Mouse (Mus musculus): ENCODE results near the gene Apex1. TPM values are rescaled to one million over a fixed set of nuclear protein-coding genes. Genes with fewer than 3 reads are reported as not detected.
A peak's percentile ranks its signal among the peaks of the same experiment; 100 is the strongest.

Apex1 gene
- polyA plus RNA-seq, 1 experiment from 2014 or later = 126 TPM

- no peak for ATAC-seq (replicated peaks; ENCODE audit: extremely low read depth, insufficient read depth, low FRiP score)
- H3K4me1 ChIP-seq (ENCODE audit: control insufficient read depth, insufficient read depth, low read length) = peaks cover 8% of the 10 kb centered on the region
- H3K27me3 ChIP-seq (ENCODE audit: control insufficient read depth, insufficient read depth, low read length) = no peaks in the 10 kb centered on the region
- H3K9me3 ChIP-seq (replicated peaks; ENCODE audit: control insufficient read depth, low read length) = no peaks in the 10 kb centered on the region
- no peak overlapping the region for H3K4me2 ChIP-seq (ENCODE audit: low read depth, low read length)
- no peak overlapping the region for H3K27ac ChIP-seq (ENCODE audit: low read length)
- no peaks in the 10 kb centered on the region for H3K36me3 ChIP-seq (ENCODE audit: control insufficient read depth, insufficient read depth)
- no peak overlapping the region for H3K4me3 ChIP-seq (ENCODE audit: low read length)
- no peak overlapping the region for H3K9ac ChIP-seq (ENCODE audit: low read length)
- 39% methylated on average over 4 of the region's 4 CpGs for WGBS
These were observed 48.9 kb downstream of the Apex1 start for GRCm38 (mm10) chr14:50973700-50974099.

GRCm38 (mm10) chr14:50975001-50975400 is 50.2 kb downstream of the Apex1 start:
- Histone ChIP-seq H3K9ac (ENCODE audit: low read length) (no peak overlapping the region), H3K4me1 (ENCODE audit: control insufficient read depth, insufficient read depth, low read length) (peaks cover 4% of the 10 kb centered on the region), H3K4me3 (ENCODE audit: low read length) (no peak overlapping the region), H3K9me3 (replicated peaks; ENCODE audit: control insufficient read depth, low read length) (no peaks in the 10 kb centered on the region), H3K36me3 (ENCODE audit: control insufficient read depth, insufficient read depth) (no peaks in the 10 kb centered on the region), H3K4me2 (ENCODE audit: low read depth, low read length) (no peak overlapping the region), H3K27ac (ENCODE audit: low read length) (no peak overlapping the region), H3K27me3 (ENCODE audit: control insufficient read depth, insufficient read depth, low read length) (no peaks in the 10 kb centered on the region)
- 46% methylated on average over 5 of the region's 5 CpGs for WGBS
- ATAC-seq (replicated peaks; ENCODE audit: extremely low read depth, insufficient read depth, low FRiP score) = no peak

GRCm38 (mm10) chr14:50976674-50977073 is 51.9 kb downstream of the Apex1 start:
- H3K27ac ChIP-seq (ENCODE audit: low read length) = 0 out of 2 replicates have a peak overlapping the region, but pooled peaks have one; percentile 5
- H3K4me1 ChIP-seq (ENCODE audit: control insufficient read depth, insufficient read depth, low read length) = peaks cover 5% of the 10 kb centered on the region; the same call in 1 of the 2 replicates
- H3K36me3 ChIP-seq (ENCODE audit: control insufficient read depth, insufficient read depth) = no peaks in the 10 kb centered on the region
- ATAC-seq (replicated peaks; ENCODE audit: extremely low read depth, insufficient read depth, low FRiP score) = no peak; the same call in 1 of the 2 replicates
- WGBS = 25% methylated on average over 9 of the region's 9 CpGs
- no peak overlapping the region for H3K4me3 ChIP-seq (ENCODE audit: low read length)
- 0 out of 2 replicates have a peak overlapping the region, but pooled peaks have one; percentile 12 for H3K9ac ChIP-seq (ENCODE audit: low read length)
- H3K9me3 ChIP-seq (replicated peaks; ENCODE audit: control insufficient read depth, low read length) = no peaks in the 10 kb centered on the region
- H3K4me2 ChIP-seq (ENCODE audit: low read depth, low read length) = peak overlapping the region; percentile 27; the same call in 1 of the 2 replicates
- no peaks in the 10 kb centered on the region for H3K27me3 ChIP-seq (ENCODE audit: control insufficient read depth, insufficient read depth, low read length)

Other genes starting within 250 kb of the Apex1 start
- not detected in 2 replicates for gene Olfr747, start 231.8 kb upstream of the Apex1 start, polyA plus RNA-seq (2015; fragmentation: Nextera tagmentation; extraction: Ambion mirVana)
- gene Olfr748, start 217.6 kb upstream of the Apex1 start, polyA plus RNA-seq (2015; fragmentation: Nextera tagmentation; extraction: Ambion mirVana) = not detected in 2 replicates
- gene Olfr749, start 179.9 kb upstream of the Apex1 start, polyA plus RNA-seq (2015; fragmentation: Nextera tagmentation; extraction: Ambion mirVana) = not detected in 2 replicates
- 46.1 and 48.8 TPM in 2 replicates for gene Ttc5, start 139.4 kb upstream of the Apex1 start, polyA plus RNA-seq (2015; fragmentation: Nextera tagmentation; extraction: Ambion mirVana)
- gene Ccnb1ip1, start 117.2 kb upstream of the Apex1 start, polyA plus RNA-seq (2015; fragmentation: Nextera tagmentation; extraction: Ambion mirVana) = not detected in 2 replicates
- 39.3 and 40.4 TPM in 2 replicates for gene Parp2, start 117.1 kb upstream of the Apex1 start, polyA plus RNA-seq (2015; fragmentation: Nextera tagmentation; extraction: Ambion mirVana)
- gene Tep1, start 54.4 kb upstream of the Apex1 start, polyA plus RNA-seq (2015; fragmentation: Nextera tagmentation; extraction: Ambion mirVana) = 5.1 and 5.6 TPM in 2 replicates
- 0.12 and 0.16 TPM in 2 replicates for gene Klhl33, start 27.5 kb upstream of the Apex1 start, polyA plus RNA-seq (2015; fragmentation: Nextera tagmentation; extraction: Ambion mirVana)
- 134 and 141 TPM in 2 replicates for gene Osgep, start 75 bp upstream of the Apex1 start, polyA plus RNA-seq (2015; fragmentation: Nextera tagmentation; extraction: Ambion mirVana)
- gene Pip4p1, start 5.9 kb downstream of the Apex1 start, polyA plus RNA-seq (2015; fragmentation: Nextera tagmentation; extraction: Ambion mirVana) = 32.5 and 37.9 TPM in 2 replicates
- 32.0 and 36.9 TPM in 2 replicates for gene Pnp, start 6.1 kb downstream of the Apex1 start, polyA plus RNA-seq (2015; fragmentation: Nextera tagmentation; extraction: Ambion mirVana)
- not detected in 2 replicates for gene Gm49342, start 19.5 kb downstream of the Apex1 start, polyA plus RNA-seq (2015; fragmentation: Nextera tagmentation; extraction: Ambion mirVana)
- gene Pnp2, start 31.0 kb downstream of the Apex1 start, polyA plus RNA-seq (2015; fragmentation: Nextera tagmentation; extraction: Ambion mirVana) = 0.31 and 0.43 TPM in 2 replicates
- gene Rnase10, start 82.8 kb downstream of the Apex1 start, polyA plus RNA-seq (2015; fragmentation: Nextera tagmentation; extraction: Ambion mirVana) = 0.21 and 0.37 TPM in 2 replicates
- gene Rnase9, start 116.9 kb downstream of the Apex1 start, polyA plus RNA-seq (2015; fragmentation: Nextera tagmentation; extraction: Ambion mirVana) = not detected in 2 replicates
- not detected in 2 replicates for gene Rnase11, start 125.2 kb downstream of the Apex1 start, polyA plus RNA-seq (2015; fragmentation: Nextera tagmentation; extraction: Ambion mirVana)
- gene Rnase12, start 132.7 kb downstream of the Apex1 start, polyA plus RNA-seq (2015; fragmentation: Nextera tagmentation; extraction: Ambion mirVana) = 0.71 TPM in 1 of 2 replicates, not detected in the other
- not detected in 2 replicates for gene Olfr750, start 149.5 kb downstream of the Apex1 start, polyA plus RNA-seq (2015; fragmentation: Nextera tagmentation; extraction: Ambion mirVana)
- 27.3 and 30.5 TPM in 2 replicates for gene Rnase4, start 166.1 kb downstream of the Apex1 start, polyA plus RNA-seq (2015; fragmentation: Nextera tagmentation; extraction: Ambion mirVana)
- gene Ang, start 166.2 kb downstream of the Apex1 start, polyA plus RNA-seq (2015; fragmentation: Nextera tagmentation; extraction: Ambion mirVana) = 3.4 and 4.4 TPM in 2 replicates
- gene Eddm3b, start 189.5 kb downstream of the Apex1 start, polyA plus RNA-seq (2015; fragmentation: Nextera tagmentation; extraction: Ambion mirVana) = not detected in 2 replicates
- gene Rnase6, start 198.9 kb downstream of the Apex1 start, polyA plus RNA-seq (2015; fragmentation: Nextera tagmentation; extraction: Ambion mirVana) = 0.80 and 1.1 TPM in 2 replicates
- gene Rnase1, start 221.8 kb downstream of the Apex1 start, polyA plus RNA-seq (2015; fragmentation: Nextera tagmentation; extraction: Ambion mirVana) = 0.91 and 1.1 TPM in 2 replicates
- gene Rnase2b, start 237.3 kb downstream of the Apex1 start, polyA plus RNA-seq (2015; fragmentation: Nextera tagmentation; extraction: Ambion mirVana) = not detected in 2 replicates

Data from heart, embryonic 16.5 days (tissue).